Mouse (Mus musculus): ENCODE measurements around the gene Hspb3.

- TF ChIP-seq CTCF (IDR thresholded peaks at IDR 0.05; ENCODE audit: low read depth), result no peak
- TF ChIP-seq EP300 (IDR thresholded peaks at IDR 0.05; ENCODE audit: low read depth), result no peak
Observed at GRCm38 (mm10) chr13:113617338-113617890, 46.1 kb downstream of the Hspb3 start.
